Mouse (Mus musculus): ENCODE results near the gene Tdrd9. TPM values are rescaled to one million over a fixed set of nuclear protein-coding genes. Genes with fewer than 3 reads are reported as not detected.

The Tdrd9 gene
- total RNA-seq, 4 experiments from 2014 or later, result 0.05 to 0.50 (median 0.29) TPM

DNA sequence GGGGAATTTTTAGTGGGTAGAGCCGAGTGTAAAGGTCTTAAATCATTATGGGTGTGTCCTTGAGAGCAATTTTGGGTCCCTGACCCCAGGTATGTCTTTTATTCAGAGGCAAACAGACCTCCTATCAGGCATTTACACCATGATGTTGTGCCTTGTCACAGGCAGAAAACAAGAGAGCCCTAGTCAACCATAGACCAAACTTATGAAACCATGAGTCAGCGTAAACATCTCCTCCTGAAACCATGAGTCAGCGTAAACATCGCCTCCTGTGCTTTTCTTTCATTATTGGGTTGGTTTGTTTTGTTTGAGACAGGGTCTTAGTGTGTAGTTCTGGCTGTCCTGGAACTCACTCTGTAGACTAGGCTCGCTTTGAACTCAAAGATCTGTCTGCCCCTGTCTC is 131.8 kb downstream of the Tdrd9 start:
- DNase-seq (ENCODE audit: low spot score), result no peak

DNA sequence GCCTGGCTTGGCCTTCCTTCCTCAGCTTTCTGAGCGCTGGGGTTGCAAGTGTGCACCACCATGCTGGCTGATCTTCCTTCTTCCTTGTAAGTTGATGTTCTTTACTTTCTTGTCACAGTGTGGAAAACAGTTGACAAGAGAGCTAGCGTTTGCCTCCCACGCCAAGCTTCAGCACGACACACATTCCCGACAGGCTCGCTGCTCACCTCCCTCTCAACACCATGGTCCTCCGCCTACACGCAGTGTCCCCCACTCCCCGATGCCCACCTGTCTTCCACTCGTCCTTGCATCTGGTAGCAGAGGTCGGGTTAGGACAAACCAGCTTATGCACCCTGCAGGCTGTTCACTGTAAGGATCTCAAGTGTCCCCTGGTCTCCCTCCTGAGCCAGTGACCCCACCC is 133.5 kb downstream of the Tdrd9 start:
- DNase-seq (ENCODE audit: low spot score), result no peak

DNA sequence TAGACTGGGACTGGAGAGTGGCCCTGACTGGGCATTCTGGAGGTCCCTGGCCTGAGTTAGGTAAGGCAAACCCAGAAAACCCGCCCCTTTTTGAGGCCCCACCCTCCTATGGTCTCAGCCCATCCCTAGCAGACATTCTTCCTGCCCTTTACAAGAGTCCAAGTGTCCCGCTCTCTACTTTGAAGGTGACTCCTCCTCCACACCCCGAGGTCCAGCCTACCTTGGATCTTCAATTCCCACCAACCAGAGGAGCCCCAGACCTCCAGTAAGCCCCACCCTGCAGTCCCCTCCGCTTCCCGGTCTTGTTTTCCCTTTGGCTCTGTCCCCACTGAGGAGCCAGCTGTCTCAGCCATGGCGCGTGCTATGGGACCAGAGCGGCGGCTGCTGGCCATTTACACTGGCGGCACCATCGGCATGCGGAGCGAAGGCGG is 135.2 kb downstream of the Tdrd9 start, which contains the start of gene Aspg:
TSS of gene Aspg (plus strand) at position 139 of the 431 bp plus-strand sequence.
- DNase-seq (ENCODE audit: low spot score), result no peak

DNA sequence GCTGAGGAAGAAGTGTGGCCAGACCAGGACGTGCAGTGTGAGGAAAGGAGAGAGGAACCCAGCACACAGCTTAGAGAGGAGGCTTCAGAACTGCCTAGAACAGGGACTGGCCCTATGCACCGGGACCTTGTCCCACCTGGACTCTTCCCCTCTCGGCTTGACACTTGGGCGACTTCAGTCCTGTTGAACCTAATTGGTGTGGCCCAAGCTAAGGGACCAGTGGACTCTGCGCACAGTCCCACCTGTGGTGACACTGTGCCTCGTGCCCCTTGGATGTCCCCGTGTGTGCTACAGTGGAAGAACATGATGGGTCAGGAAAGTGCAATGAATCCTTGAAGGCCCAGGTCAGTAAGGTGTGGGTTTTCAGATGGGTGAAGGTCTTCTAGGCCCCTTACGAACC is 136.3 kb downstream of the Tdrd9 start:
- DNase-seq (ENCODE audit: low spot score), result no peak

DNA sequence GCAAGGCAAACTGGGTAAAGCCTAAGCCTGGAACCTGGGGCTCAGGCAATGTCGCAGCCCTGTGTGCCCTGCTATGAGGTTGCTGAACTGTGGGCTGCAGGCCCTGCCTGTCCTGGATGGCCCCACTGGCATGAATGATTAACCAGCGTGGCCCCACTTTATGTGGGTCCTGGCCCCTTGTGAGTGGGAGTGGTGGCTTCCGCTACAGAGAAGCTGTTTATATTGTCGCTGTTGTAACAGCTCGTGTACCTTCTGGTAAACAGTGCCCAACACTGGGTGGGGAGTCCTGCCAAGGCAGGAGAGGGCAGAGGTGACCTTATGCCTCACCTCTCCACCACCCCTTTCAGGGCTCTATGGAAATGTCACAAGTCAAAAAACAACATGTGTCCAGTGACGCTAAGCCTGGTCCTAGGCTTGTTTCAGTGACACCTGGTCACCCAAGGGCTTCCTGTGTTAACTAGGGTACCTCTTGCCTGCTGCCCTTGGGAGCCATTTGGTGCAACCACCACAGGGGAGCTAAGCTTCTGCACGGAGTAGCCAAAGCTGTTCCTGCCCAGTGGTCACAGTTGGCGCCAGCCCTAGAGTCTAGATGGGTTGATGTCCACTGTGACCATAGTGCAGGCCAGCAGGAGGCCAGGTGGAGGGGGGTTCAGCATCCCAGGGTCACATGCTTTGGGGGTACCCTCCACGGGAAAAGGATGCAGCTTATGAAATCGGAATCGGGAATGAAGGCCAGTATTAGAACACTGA is 137.5 kb downstream of the Tdrd9 start:
- no peak for DNase-seq (ENCODE audit: low spot score)

DNA sequence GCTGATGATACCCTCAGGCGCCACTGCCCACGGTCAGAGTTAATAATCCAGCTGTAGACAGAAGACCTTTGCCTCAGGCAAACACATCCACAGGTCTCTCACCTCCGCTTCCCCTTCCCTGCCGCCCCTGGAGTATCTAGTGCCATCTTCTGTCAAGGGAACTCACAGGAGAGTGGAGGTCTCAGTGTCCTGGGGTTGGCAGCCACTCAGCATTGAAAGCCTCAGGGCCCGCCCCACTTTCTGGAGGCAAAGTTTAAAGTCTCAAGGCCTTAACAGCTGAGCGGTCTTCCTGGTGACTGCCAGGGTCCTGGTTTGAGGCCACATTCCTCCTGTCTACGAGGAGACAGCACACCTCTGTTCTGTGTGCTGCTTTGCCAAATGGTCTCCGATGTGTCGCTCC is 138.3 kb downstream of the Tdrd9 start:
- DNase-seq (ENCODE audit: low spot score), result no peak

DNA sequence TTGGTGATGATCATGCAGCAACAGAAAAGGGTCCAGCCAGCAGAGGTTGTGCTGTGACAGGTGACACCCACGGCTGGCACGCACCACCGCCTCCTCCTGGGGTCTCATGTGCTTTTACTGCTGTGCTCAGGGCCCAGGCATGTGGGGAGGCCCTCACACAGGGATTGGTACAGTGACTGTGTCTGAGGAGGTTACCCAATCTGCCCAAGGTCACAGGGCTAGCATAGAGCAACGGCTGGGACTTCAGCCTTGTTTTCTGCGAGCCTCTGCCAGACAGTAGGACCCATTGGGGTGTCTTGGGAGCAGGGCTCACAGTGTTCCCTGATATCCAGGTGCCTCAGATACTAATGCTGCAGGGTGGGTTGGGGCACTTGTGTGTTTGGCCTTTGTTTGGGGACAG is 140.0 kb downstream of the Tdrd9 start:
- DNase-seq (ENCODE audit: low spot score), result no peak

DNA sequence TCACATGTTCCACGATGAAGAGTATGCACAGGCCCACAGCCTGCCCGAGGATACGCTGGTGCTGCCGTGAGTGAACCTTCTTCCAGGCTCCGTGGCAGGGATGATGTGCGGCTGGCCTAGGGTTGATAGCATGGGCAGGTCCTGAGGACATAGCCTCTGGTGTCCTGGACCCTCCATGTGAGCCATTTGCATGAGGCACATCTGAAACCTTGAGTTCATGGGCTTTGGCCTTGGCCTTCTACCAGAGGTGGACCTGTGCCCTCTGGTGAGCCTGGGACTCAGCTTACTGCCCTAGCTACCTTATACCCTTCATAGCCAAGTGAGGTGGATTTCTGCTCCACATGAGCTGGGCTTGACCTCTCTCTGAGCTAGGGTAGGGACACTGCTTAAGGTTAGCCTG is 140.9 kb downstream of the Tdrd9 start:
- DNase-seq (ENCODE audit: low spot score), result no peak

DNA sequence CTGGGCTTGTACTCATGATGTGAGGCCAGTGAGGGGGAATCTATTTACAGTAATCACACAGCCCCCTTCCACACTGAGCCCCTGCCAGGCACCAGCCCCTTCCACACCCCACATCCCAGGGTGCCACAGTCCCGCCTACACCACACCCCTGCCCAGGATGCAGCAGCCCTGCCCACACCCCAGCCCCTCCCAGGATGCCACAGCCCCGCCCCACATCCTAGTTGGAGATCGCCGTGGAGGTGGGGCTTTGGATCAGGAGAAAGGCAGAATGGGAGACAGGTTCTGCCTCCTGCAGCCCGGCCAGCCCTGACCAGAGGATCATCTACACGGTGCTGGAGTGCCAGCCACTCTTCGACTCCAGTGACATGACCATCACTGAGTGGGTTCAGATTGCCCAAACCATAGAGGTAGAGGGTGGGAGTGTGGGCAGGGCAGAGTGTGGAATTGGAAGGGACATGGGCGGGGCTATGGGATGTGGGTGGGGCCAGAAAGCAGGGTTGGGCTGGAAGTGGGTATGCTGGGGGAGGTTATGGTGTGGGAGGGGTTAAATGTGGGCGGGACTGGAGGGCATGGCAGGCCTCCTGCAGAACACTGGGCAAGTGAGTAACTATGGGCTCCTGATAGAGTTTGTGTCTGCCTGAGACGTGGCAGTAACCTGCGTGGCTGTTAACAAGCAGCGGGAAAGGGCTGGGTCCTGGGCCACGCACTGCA is 141.5 kb downstream of the Tdrd9 start:
- no peak for DNase-seq (ENCODE audit: low spot score)

DNA sequence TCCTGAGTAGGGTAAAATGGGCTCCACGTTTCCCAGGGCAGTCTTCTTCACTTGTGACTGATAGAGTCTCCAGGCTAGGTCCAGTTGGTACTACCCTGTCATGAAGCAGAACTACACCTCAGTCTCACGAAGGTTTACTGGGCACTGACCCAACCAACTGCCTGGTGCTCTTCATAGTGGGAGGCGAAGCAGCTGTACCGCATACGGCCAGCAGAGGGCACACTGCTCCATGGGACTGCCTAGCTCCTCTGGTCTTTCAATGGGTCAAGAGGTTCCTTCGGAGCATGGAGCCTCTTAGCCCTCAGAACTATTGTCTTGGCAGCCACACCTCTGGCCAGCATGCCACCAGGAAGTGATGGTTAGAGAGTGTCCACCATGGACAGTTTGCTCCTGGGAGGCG is 142.4 kb downstream of the Tdrd9 start:
- peak; percentile 88 for DNase-seq (ENCODE audit: low spot score)

DNA sequence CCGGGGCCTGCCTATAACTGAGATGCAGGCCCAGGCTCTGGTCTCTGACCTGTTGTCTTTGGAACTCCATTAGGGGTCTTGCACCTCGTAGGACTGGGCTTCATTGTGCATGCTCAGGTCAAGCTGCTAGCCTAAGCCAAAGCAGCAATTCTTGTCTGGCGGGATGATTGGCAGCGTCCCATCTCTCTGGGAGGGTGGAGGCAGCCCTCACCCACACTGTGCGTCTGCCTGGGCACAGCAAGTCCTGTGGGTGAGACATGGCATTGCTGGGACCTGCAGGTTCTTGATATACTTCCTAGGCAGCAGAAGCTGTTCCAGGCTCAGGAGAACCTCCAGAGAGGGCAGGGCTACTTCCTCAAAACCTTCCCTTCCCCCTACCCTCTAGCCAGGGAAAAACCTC is 145.6 kb downstream of the Tdrd9 start:
- no peak for DNase-seq (ENCODE audit: low spot score)

DNA sequence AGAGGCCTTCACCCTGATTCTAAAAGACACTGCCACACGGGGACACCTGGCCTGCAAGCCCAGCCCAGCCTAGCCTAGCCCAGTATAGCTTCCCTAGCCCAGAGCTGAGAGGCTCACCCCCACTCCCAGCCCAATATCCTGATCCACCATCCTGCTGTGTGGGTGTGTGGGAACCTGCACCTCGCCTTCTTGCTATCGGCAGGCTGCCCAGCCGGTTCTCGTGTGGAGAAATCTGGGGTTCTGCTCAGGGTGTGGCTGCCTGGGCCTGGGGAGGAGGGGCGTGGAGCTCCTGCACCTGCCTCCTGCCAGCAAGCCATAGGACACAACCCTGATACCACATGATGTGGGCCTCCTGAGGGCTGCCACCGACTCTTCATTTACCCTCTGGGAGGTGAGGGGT is 146.3 kb downstream of the Tdrd9 start:
- DNase-seq (ENCODE audit: low spot score), result no peak

Small RNA genes within 50 kb of the gene (microRNA-seq; reads per million reads assigned to microRNA genes)
- not detected for gene Mir3073a
- not detected for gene Mir3073b

Other genes with a start within 250 kb of the Tdrd9 start
- 10 to 100 TPM; 73.6 to 90.4 (median 83.5) TPM for gene Klc1, start 212.7 kb upstream of the Tdrd9 start, total RNA-seq (2022)
- gene Xrcc3, start 157.7 kb upstream of the Tdrd9 start, total RNA-seq (2022), result 1 to 10 TPM in 1 of 4 experiments, under 1 TPM in 3; 0.54 to 1.1 (median 0.77) TPM
- gene Zfyve21, start 157.4 kb upstream of the Tdrd9 start, total RNA-seq (2022), result 10 to 100 TPM; 57.5 to 90.1 (median 67.6) TPM
- gene Ppp1r13b, start 63.4 kb upstream of the Tdrd9 start, total RNA-seq (2022), result 10 to 100 TPM; 16.7 to 20.8 (median 18.6) TPM
- 1,000 to 10,000 TPM; 1,302 to 1,352 (median 1,330) TPM for gene Atp5mpl, start 4.6 kb upstream of the Tdrd9 start, total RNA-seq (2022)
- gene Rd3l, start 9.8 kb downstream of the Tdrd9 start, total RNA-seq (2022), result under 1 TPM; 0.29 to 0.41 (median 0.33) TPM
- under 1 TPM in 2 of 4 experiments, not detected in 2; 0.44 to 0.62 TPM for gene Aspg, start 135.1 kb downstream of the Tdrd9 start, total RNA-seq (2022)
- 10 to 100 TPM in 3 of 4 experiments, 1 to 10 TPM in 1; 9.2 to 13.4 (median 12.3) TPM for gene Kif26a, start 174.6 kb downstream of the Tdrd9 start, total RNA-seq (2022)